Comparison of ENCODE assay signal across 8 mouse cellular contexts in the genomic region with DNA sequence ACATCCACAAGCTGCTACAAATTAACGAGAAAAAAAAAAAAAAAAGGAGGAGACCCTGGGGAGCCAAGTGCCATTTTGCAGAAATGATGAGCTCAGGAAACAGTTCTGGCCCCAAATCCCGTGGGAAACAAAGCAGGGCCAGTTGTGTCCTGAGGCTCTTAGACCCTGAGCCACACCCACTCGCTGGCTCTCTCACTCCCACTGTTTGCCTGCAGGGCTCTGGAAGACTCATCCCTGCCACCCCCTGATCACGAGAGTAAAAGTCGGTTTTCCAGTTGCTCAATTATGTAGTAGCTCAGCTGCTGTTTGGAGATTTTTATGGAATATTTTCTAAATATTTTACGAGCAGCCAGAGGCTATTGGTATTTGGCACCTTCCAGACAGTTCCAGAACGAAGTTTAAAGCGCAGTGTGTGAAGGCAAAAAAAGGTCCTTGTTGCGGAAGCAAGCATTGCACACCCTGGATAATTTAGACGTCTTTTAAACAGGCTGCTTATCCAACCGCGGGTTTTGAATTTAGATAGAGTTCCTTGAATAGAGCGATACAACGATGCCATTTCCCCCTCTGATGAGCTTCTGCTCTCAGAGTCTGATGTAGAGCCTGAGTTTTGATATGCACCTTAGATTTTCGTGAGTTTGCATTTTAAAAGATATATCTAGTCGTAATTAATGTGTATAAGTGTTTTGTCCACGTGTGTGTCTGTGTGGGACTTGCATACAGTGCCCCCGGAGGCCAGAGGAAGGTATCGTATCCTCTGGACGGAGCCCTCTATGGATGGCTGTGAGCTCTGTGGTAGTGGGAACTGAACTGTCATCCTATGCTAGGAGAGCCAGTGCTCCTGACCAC. TPM values are rescaled to one million over a fixed set of nuclear protein-coding genes. Genes with fewer than 3 reads are reported as not detected.
DNase-seq lines count a peak whose midpoint lies in the region; ATAC-seq and TF ChIP-seq lines count a peak whose summit lies in the region.

No protein-coding gene starts in this region.

- H3K4me2 ChIP-seq in forebrain, embryonic 13.5 days: peak overlapping the region; percentile 44
- H3K4me2 ChIP-seq in intestine, embryonic 14.5 days (ENCODE audit: low read length): peak overlapping the region; percentile 38

- DNase-seq in left cerebral cortex, adult 2 months (ENCODE audit: extremely low spot score in 1 of 2, low spot score in 2 of 2): no peak
- DNase-seq in left cerebral cortex, adult 18-20 months (ENCODE audit: low spot score in 2 of 2): no peak
- DNase-seq in NIH3T3 (ENCODE audit: low read depth): peak; percentile 66
- DNase-seq in intestine, embryonic 14.5 days (ENCODE audit: low spot score): no peak
- DNase-seq in midbrain, embryonic 10.5 days (ENCODE audit: low spot score): peak; percentile 49
- DNase-seq in yolk sac, embryonic 10.5 days (ENCODE audit: low spot score): peak; percentile 45
- DNase-seq in left cerebral cortex, adult 11 months (ENCODE audit: low spot score): no peak

- H3K27me3 ChIP-seq in forebrain, embryonic 13.5 days: no peaks in the 10 kb centered on the region
- no peaks in the 10 kb centered on the region for H3K27me3 ChIP-seq in intestine, embryonic 14.5 days (replicated peaks; ENCODE audit: control insufficient read depth, insufficient read depth, low read length)
- H3K27me3 ChIP-seq in midbrain, embryonic 10.5 days (ENCODE audit: low read depth, poor library complexity, severe bottlenecking): no peaks in the 10 kb centered on the region

- H3K9me3 ChIP-seq in forebrain, embryonic 13.5 days (replicated peaks): no peaks in the 10 kb centered on the region
- H3K9me3 ChIP-seq in intestine, embryonic 14.5 days (ENCODE audit: control insufficient read depth, low read length): no peaks in the 10 kb centered on the region
- no peaks in the 10 kb centered on the region for H3K9me3 ChIP-seq in midbrain, embryonic 10.5 days (replicated peaks)

- no peak overlapping the region for H3K4me3 ChIP-seq in left cerebral cortex, adult 2 months
- peak overlapping the region; percentile 3; the same call in 1 of the 2 replicates for H3K4me3 ChIP-seq in forebrain, embryonic 13.5 days
- no peak overlapping the region for H3K4me3 ChIP-seq in intestine, embryonic 14.5 days (ENCODE audit: low read depth, low read length)
- peak overlapping the region; percentile 21 for H3K4me3 ChIP-seq in midbrain, embryonic 10.5 days

- H3K9ac ChIP-seq in forebrain, embryonic 13.5 days: no peak overlapping the region
- H3K9ac ChIP-seq in intestine, embryonic 14.5 days (ENCODE audit: low read length): no peak overlapping the region

- H3K36me3 ChIP-seq in forebrain, embryonic 13.5 days (ENCODE audit: poor library complexity, severe bottlenecking): no peaks in the 10 kb centered on the region
- H3K36me3 ChIP-seq in intestine, embryonic 14.5 days (ENCODE audit: control insufficient read depth, insufficient read depth, low read length): no peaks in the 10 kb centered on the region
- no peaks in the 10 kb centered on the region for H3K36me3 ChIP-seq in midbrain, embryonic 10.5 days

- H3K27ac ChIP-seq in left cerebral cortex, adult 2 months: no peak overlapping the region
- H3K27ac ChIP-seq in forebrain, embryonic 13.5 days: no peak overlapping the region
- no peak overlapping the region for H3K27ac ChIP-seq in intestine, embryonic 14.5 days (ENCODE audit: low read depth)
- no peak overlapping the region for H3K27ac ChIP-seq in midbrain, embryonic 10.5 days (replicated peaks)

- intact Hi-C loops in left cerebral cortex, adult 2 months (cut with DNase I): no loop called here

- TF ChIP-seq CTCF in left cerebral cortex, adult 2 months (IDR thresholded peaks at IDR 0.05): peak; percentile 49

- WGBS in forebrain, embryonic 13.5 days: 28% methylated on average over 20 of the region's 20 CpGs
- 31% methylated on average over 20 of the region's 20 CpGs for WGBS in intestine, embryonic 14.5 days
- WGBS in midbrain, embryonic 10.5 days: 34% methylated on average over 20 of the region's 20 CpGs

- peak; percentile 62; the same call in 1 of the 2 replicates for ATAC-seq in forebrain, embryonic 13.5 days
- no peak for ATAC-seq in intestine, embryonic 14.5 days (replicated peaks; ENCODE audit: low FRiP score, low TSS enrichment, low read depth)

- peaks cover 22% of the 10 kb centered on the region for H3K4me1 ChIP-seq in forebrain, embryonic 13.5 days
- peaks cover 17% of the 10 kb centered on the region for H3K4me1 ChIP-seq in intestine, embryonic 14.5 days (replicated peaks; ENCODE audit: control insufficient read depth, insufficient read depth, low read length)
- peaks cover 30% of the 10 kb centered on the region for H3K4me1 ChIP-seq in midbrain, embryonic 10.5 days

RNA-seq across cellular contexts. Expression of a gene that starts 28.5 kb away (rescaled TPM):
- total RNA-seq in left cerebral cortex, adult 2 months (2021): 10 to 100 TPM; 50.7 to 54.5 TPM
- 10 to 100 TPM; 54.3 to 54.7 TPM for total RNA-seq in left cerebral cortex, adult 18-20 months (2021)
- 70.1 and 80.3 TPM in 2 replicates for polyA plus RNA-seq in forebrain, embryonic 13.5 days (2015; fragmentation: Nextera tagmentation; extraction: Ambion mirVana)
- 104 and 109 TPM in 2 replicates for polyA plus RNA-seq in intestine, embryonic 14.5 days (2014; fragmentation: Nextera tagmentation; extraction: Ambion mirVana)
- polyA plus RNA-seq in midbrain, embryonic 10.5 days (2016; fragmentation: Nextera tagmentation; extraction: Ambion mirVana): 88.9 and 102 TPM in 2 replicates

Comparison
In these comparisons a context has a peak if more than half of its experiments do, and no peak if none do; other contexts are left out.
1. DNase-seq: peak in NIH3T3 (single experiment), midbrain, embryonic 10.5 days (single experiment) and yolk sac, embryonic 10.5 days (single experiment); none in left cerebral cortex, adult 2 months (0 of 2), left cerebral cortex, adult 18-20 months (0 of 2), intestine, embryonic 14.5 days (single experiment) and left cerebral cortex, adult 11 months (single experiment).
2. H3K4me3 ChIP-seq: peak in forebrain, embryonic 13.5 days (single experiment) and midbrain, embryonic 10.5 days (single experiment); none in left cerebral cortex, adult 2 months (single experiment) and intestine, embryonic 14.5 days (single experiment).